Mouse (Mus musculus) neural tube, embryonic 15.5 days (tissue): ENCODE measurements around the gene Ptprb. TPM values are rescaled to one million over a fixed set of nuclear protein-coding genes. Genes with fewer than 3 reads are reported as not detected.
A peak's percentile ranks its signal among the peaks of the same experiment; 100 is the strongest.

ENCODE experiments used
- ATAC-seq: fragments of 200-750 bp; cut with Nextera tagmentation; 2 replicates; pipeline ENCODE4 v1.8.0; 2017; ENCODE audit warnings: mild to moderate bottlenecking, moderate TSS enrichment, moderate library complexity; ENCODE audit not compliant: low FRiP score
- H3K27ac ChIP-seq: fragments of 300-500 bp; sonication (generic); replicated peaks from 2 replicates; pipeline ENCODE4 v1.5.1; 2015; ENCODE audit warnings: mild to moderate bottlenecking, inconsistent platforms
- H3K27me3 ChIP-seq: fragments of 300-500 bp; sonication (generic); replicated peaks from 2 replicates; pipeline ENCODE4 v1.6.1; 2015; ENCODE audit warnings: inconsistent platforms
- H3K36me3 ChIP-seq: fragments of 300-500 bp; sonication (generic); 2 replicates; pipeline ENCODE4 v1.6.1; 2015; ENCODE audit warnings: inconsistent platforms
- H3K4me1 ChIP-seq: fragments of 300-500 bp; sonication (generic); 2 replicates; pipeline ENCODE4 v1.6.1; 2015; ENCODE audit warnings: inconsistent platforms
- H3K4me2 ChIP-seq: fragments of 300-500 bp; sonication (generic); 2 replicates; pipeline ENCODE4 v1.6.1; 2015; ENCODE audit warnings: inconsistent platforms, mild to moderate bottlenecking, moderate library complexity
- H3K4me3 ChIP-seq: fragments of 300-500 bp; sonication (generic); replicated peaks from 2 replicates; pipeline ENCODE4 v1.5.1; 2015; ENCODE audit warnings: mild to moderate bottlenecking, inconsistent platforms
- H3K9ac ChIP-seq: fragments of 300-500 bp; sonication (generic); replicated peaks from 2 replicates; pipeline ENCODE4 v1.6.1; 2015; ENCODE audit warnings: mild to moderate bottlenecking, inconsistent platforms
- H3K9me3 ChIP-seq: fragments of 300-500 bp; sonication (generic); replicated peaks from 2 replicates; pipeline ENCODE4 v1.6.1; 2016; ENCODE audit warnings: inconsistent platforms
- whole genome bisulfite sequencing: fragments of 180-500 bp; shearing (Covaris S2); methylation state at CpG from one replicate; pipeline ENCODE4 v1.1.7; 2015; ENCODE audit warnings: mixed read lengths; 5-methylcytosine and 5-hydroxymethylcytosine counted together
- polyA plus RNA-seq: library from polyadenylated mRNA; unstranded; fragments of >200 nt; fragmentation: Nextera tagmentation; extraction: Ambion mirVana; gene quantifications from 2 replicates; pipeline ENCODE4 v1.2.1, GENCODE M21; 2015

Gene Ptprb
- polyA plus RNA-seq, 1 experiment from 2014 or later, result 3.1 TPM

- Histone ChIP-seq H3K36me3 (no peaks in the 10 kb centered on the region), H3K9me3 (no peaks in the 10 kb centered on the region), H3K9ac (no peak overlapping the region), H3K4me1 (peaks cover 15% of the 10 kb centered on the region), H3K27ac (no peak overlapping the region), H3K4me2 (no peak overlapping the region), H3K27me3 (no peaks in the 10 kb centered on the region), H3K4me3 (no peak overlapping the region)
- ATAC-seq, result peak; percentile 29; the same call in 1 of the 2 replicates
- WGBS, result 33% methylated on average over 13 of the region's 13 CpGs
Observed at GRCm38 (mm10) chr10:116382826-116383685, 107.7 kb downstream of the Ptprb start.

GRCm38 (mm10) chr10:116384401-116384800 is 109.1 kb downstream of the Ptprb start:
- H3K4me2 ChIP-seq, result no peak overlapping the region
- peaks cover 19% of the 10 kb centered on the region for H3K4me1 ChIP-seq
- no peak for ATAC-seq
- no peaks in the 10 kb centered on the region for H3K27me3 ChIP-seq
- H3K27ac ChIP-seq, result no peak overlapping the region
- H3K4me3 ChIP-seq, result no peak overlapping the region
- 80% methylated on average over 4 of the region's 4 CpGs for WGBS
- no peaks in the 10 kb centered on the region for H3K9me3 ChIP-seq
- H3K9ac ChIP-seq, result no peak overlapping the region
- H3K36me3 ChIP-seq, result no peaks in the 10 kb centered on the region

GRCm38 (mm10) chr10:116386391-116386885 is 111.1 kb downstream of the Ptprb start:
- Histone ChIP-seq H3K4me2 (no peak overlapping the region), H3K27me3 (no peaks in the 10 kb centered on the region), H3K27ac (no peak overlapping the region), H3K9ac (no peak overlapping the region), H3K4me1 (peaks cover 17% of the 10 kb centered on the region), H3K4me3 (no peak overlapping the region), H3K36me3 (no peaks in the 10 kb centered on the region), H3K9me3 (no peaks in the 10 kb centered on the region)
- ATAC-seq, result 0 out of 2 replicates have a peak, but pooled peaks have one; percentile 18
- 30% methylated on average over 7 of the region's 7 CpGs for WGBS

GRCm38 (mm10) chr10:116388840-116389239 is 113.5 kb downstream of the Ptprb start:
- no peak for ATAC-seq
- H3K4me1 ChIP-seq, result peaks cover 17% of the 10 kb centered on the region
- H3K36me3 ChIP-seq, result no peaks in the 10 kb centered on the region
- H3K27me3 ChIP-seq, result no peaks in the 10 kb centered on the region
- H3K4me3 ChIP-seq, result no peak overlapping the region
- H3K9me3 ChIP-seq, result no peaks in the 10 kb centered on the region
- no peak overlapping the region for H3K9ac ChIP-seq
- 16% methylated on average over 6 of the region's 6 CpGs for WGBS
- 0 out of 2 replicates have a peak overlapping the region, but pooled peaks have one; percentile 28 for H3K27ac ChIP-seq
- H3K4me2 ChIP-seq, result no peak overlapping the region

- Histone ChIP-seq H3K27ac (no peak overlapping the region), H3K36me3 (no peaks in the 10 kb centered on the region), H3K4me2 (no peak overlapping the region), H3K9me3 (no peaks in the 10 kb centered on the region), H3K4me3 (no peak overlapping the region), H3K4me1 (peaks cover 11% of the 10 kb centered on the region), H3K27me3 (no peaks in the 10 kb centered on the region), H3K9ac (no peak overlapping the region)
- no peak for ATAC-seq
- WGBS, result 65% methylated on average over 9 of the region's 9 CpGs
Observed at GRCm38 (mm10) chr10:116393790-116394475, 118.6 kb downstream of the Ptprb start.

GRCm38 (mm10) chr10:116394585-116394984 is 119.3 kb downstream of the Ptprb start:
- Histone ChIP-seq H3K9me3 (no peaks in the 10 kb centered on the region), H3K9ac (no peak overlapping the region), H3K4me2 (no peak overlapping the region), H3K36me3 (no peaks in the 10 kb centered on the region), H3K27me3 (no peaks in the 10 kb centered on the region), H3K4me1 (peaks cover 9% of the 10 kb centered on the region), H3K27ac (no peak overlapping the region), H3K4me3 (no peak overlapping the region)
- ATAC-seq, result no peak
- 48% methylated on average over 4 of the region's 4 CpGs for WGBS

GRCm38 (mm10) chr10:116396279-116396678 is 121.0 kb downstream of the Ptprb start:
- Histone ChIP-seq H3K9ac (no peak overlapping the region), H3K36me3 (no peaks in the 10 kb centered on the region), H3K4me1 (peaks cover 9% of the 10 kb centered on the region), H3K4me3 (no peak overlapping the region), H3K27me3 (no peaks in the 10 kb centered on the region), H3K9me3 (no peaks in the 10 kb centered on the region), H3K27ac (no peak overlapping the region), H3K4me2 (no peak overlapping the region)
- ATAC-seq, result no peak
- 80% methylated on average over 5 of the region's 5 CpGs for WGBS

GRCm38 (mm10) chr10:116396966-116397365 is 121.6 kb downstream of the Ptprb start:
- peak overlapping the region; percentile 17; the same call in 1 of the 2 replicates for H3K4me2 ChIP-seq
- H3K36me3 ChIP-seq, result no peaks in the 10 kb centered on the region
- WGBS, result 75% methylated on average over 13 of the region's 13 CpGs
- no peak overlapping the region for H3K27ac ChIP-seq
- H3K4me1 ChIP-seq, result peaks cover 9% of the 10 kb centered on the region
- no peaks in the 10 kb centered on the region for H3K9me3 ChIP-seq
- H3K4me3 ChIP-seq, result no peak overlapping the region
- H3K9ac ChIP-seq, result no peak overlapping the region
- ATAC-seq, result no peak
- H3K27me3 ChIP-seq, result no peaks in the 10 kb centered on the region

GRCm38 (mm10) chr10:116397573-116397972 is 122.2 kb downstream of the Ptprb start:
- no peak; the same call in 1 of the 2 replicates for ATAC-seq
- no peak overlapping the region for H3K27ac ChIP-seq
- no peaks in the 10 kb centered on the region for H3K27me3 ChIP-seq
- H3K36me3 ChIP-seq, result no peaks in the 10 kb centered on the region
- H3K4me2 ChIP-seq, result peak overlapping the region; percentile 46
- WGBS, result 30% methylated on average over 14 of the region's 14 CpGs
- H3K9me3 ChIP-seq, result no peaks in the 10 kb centered on the region
- peaks cover 9% of the 10 kb centered on the region for H3K4me1 ChIP-seq
- H3K4me3 ChIP-seq, result no peak overlapping the region
- H3K9ac ChIP-seq, result no peak overlapping the region

- no peak overlapping the region for H3K4me3 ChIP-seq
- H3K4me2 ChIP-seq, result peak overlapping the region; percentile 46
- H3K27ac ChIP-seq, result no peak overlapping the region
- no peaks in the 10 kb centered on the region for H3K9me3 ChIP-seq
- H3K9ac ChIP-seq, result no peak overlapping the region
- peaks cover 9% of the 10 kb centered on the region for H3K4me1 ChIP-seq
- 0 out of 2 replicates have a peak, but pooled peaks have one; percentile 38 for ATAC-seq
- no peaks in the 10 kb centered on the region for H3K36me3 ChIP-seq
- H3K27me3 ChIP-seq, result no peaks in the 10 kb centered on the region
- WGBS, result 42% methylated on average over 12 of the region's 12 CpGs
Observed at GRCm38 (mm10) chr10:116397973-116398372, 122.7 kb downstream of the Ptprb start.

GRCm38 (mm10) chr10:116402742-116403425 is 127.6 kb downstream of the Ptprb start:
- H3K9me3 ChIP-seq, result no peaks in the 10 kb centered on the region
- no peak overlapping the region for H3K4me2 ChIP-seq
- no peak overlapping the region for H3K4me3 ChIP-seq
- no peaks in the 10 kb centered on the region for H3K27me3 ChIP-seq
- no peaks in the 10 kb centered on the region for H3K36me3 ChIP-seq
- ATAC-seq, result no peak
- H3K4me1 ChIP-seq, result peaks cover 6% of the 10 kb centered on the region; the same call in 1 of the 2 replicates
- WGBS, result 86% methylated on average over 6 of the region's 6 CpGs
- H3K9ac ChIP-seq, result no peak overlapping the region
- no peak overlapping the region for H3K27ac ChIP-seq
